Mouse (Mus musculus): Measurements from ENCODE around the gene Myoz2. TPM values are rescaled to one million over a fixed set of nuclear protein-coding genes. Genes with fewer than 3 reads are reported as not detected.
A peak's percentile ranks its signal among the peaks of the same experiment; 100 is the strongest.

The Myoz2 gene
- total RNA-seq, 2 experiments from 2014 or later, result 268 to 314 TPM

DNA sequence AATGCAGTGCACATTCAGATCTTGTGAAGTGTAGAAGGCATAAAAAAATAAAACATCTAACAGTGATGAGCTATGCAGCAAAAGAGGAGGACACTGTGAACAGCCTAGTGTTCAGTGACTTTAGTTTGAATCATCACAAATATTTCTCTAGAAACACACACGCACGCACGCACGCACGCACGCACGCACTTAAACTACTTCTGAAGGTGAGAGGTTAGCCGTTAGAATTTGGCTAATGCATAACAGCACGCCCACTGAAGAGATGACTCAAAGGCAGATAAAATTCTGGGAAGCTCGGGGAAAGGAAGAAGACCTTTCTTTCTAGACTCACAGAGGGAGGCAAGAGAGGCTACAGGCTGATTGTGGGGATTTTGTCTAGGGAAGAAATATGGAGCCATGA lies 27.4 kb downstream of the Myoz2 start:
- DNase-seq, result no peak

DNA sequence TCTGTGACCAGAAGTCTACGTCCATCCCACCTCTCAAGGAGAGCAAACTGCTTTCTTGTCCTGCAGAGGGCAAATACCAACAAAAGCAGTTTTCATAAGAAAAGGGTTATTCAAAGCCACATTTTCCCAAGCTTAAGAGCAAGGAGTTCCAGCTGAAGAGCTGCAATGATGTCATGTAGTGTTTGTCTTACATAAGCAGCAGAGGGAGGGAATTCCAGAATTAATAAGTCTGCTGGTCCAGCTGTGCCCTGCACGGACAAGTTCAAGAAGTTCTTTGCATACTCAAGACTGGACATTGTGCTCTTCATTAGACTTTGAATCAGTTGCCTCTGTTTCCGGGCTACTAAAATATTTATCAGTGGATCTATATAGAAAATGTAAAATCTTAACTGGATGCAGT lies 33.8 kb downstream of the Myoz2 start:
- DNase-seq, result no peak

DNA sequence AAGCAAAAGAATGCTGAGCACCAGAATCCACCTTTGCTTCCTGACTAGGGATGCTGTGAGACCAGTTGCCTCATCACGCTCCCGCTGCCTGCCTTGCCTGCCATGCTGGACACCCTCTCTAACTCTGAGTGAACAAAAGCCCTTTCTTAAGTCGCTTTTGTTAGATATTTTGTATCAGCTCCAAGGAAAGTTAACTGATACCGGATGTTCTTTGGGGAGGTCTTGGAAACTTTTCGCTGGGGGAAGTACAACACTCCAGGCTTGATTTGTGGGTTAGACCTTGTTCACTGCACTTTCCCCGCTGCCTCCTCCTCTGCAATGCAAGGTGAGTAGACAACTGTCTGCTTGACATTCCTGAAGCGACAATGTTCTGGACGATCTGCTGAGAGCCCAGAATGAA lies 36.3 kb downstream of the Myoz2 start:
- no peak for DNase-seq

DNA sequence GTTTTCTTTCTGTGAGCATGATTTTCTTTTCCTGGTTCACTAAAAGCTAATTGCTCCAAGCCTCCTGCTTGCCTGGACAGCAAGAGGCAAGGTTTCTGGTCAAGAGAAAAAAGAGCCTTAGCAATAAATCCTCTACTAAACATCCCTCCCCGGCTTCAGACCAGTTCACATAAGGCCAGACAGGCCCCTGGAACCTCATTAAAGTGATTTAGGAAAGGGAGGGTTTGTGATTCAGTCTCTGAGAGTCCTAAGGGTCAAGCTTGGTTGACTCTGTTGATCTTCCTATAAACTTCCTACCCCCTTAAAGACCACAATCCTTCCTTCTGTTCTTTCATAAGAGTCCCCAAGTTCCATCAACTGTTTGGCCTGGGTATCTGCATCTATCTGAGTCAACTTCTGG lies 37.8 kb downstream of the Myoz2 start:
- DNase-seq, result no peak

DNA sequence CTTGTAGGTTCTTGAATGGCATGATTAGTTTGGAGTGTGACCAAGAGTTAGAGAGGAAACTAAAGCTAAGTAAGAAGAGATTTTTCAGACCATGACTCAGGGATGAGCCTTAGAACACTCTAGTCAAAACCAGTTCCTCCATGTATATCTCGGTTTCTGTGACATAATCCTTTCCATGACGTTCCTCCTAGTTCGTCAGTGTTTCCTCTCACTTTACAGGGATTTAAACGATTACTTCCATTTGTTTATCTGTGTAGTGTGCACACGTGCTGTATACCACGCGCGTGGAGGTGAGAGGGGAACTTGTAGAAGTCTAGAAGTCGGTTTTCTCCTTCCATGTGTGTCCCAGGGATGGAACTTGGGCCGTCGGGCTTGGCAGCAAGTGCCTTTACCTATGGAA lies 47.9 kb downstream of the Myoz2 start:
- no peak for DNase-seq

DNA sequence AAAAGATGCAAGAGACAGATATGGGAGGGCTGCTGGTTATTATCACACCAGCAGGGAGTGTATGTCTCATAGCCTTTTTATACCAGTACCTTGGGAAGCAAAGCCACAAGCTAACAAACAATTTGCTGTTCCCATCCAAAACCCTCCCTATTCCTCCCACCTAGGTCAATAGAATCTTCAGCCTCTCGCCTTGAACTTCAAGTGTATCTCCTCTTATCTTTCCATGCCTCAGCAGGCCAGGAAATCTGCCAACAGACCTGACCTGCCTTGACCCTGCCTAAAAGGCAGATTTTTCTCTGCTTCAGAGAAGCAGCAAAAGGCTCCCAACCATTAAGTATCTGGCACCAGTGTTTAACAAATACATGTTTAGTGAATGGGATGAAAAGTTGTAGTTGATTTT lies 48.4 kb downstream of the Myoz2 start:
- DNase-seq, result no peak

DNA sequence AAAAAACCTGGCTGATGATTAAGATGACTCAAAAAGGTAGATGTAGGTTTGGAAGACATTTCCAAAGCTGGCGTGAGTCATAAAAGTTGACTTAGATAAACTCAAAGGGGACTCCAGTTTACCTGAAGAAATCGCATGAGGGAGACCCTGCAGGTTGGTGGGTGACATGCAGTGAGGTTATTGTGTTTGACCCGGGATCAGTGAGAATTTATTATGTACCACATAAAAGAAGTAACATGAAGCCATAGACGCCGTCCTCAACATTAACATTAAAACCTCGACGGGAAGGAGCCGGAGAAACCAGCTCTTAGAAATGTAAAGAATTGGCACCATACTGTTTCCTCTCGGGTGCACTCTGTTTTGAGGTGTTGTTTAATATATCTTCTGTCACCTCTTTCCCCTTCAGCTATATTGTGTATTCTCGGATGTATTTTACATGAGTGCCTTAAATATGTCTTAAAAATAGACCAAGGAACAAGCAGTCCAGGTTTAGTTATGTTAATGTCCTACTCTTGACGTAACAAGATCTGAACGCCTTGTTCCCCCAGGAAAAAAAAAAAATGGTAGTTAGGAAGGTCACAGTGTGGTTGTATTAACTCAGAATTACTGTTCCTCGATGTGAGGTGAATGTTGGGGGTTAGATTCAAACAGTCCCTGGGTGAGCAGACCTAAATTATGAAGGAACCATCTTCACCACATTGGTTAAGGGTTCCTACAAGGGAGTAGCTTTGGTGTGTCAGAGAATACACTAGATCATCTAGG lies 49.5 kb downstream of the Myoz2 start:
- DNase-seq, result no peak

DNA sequence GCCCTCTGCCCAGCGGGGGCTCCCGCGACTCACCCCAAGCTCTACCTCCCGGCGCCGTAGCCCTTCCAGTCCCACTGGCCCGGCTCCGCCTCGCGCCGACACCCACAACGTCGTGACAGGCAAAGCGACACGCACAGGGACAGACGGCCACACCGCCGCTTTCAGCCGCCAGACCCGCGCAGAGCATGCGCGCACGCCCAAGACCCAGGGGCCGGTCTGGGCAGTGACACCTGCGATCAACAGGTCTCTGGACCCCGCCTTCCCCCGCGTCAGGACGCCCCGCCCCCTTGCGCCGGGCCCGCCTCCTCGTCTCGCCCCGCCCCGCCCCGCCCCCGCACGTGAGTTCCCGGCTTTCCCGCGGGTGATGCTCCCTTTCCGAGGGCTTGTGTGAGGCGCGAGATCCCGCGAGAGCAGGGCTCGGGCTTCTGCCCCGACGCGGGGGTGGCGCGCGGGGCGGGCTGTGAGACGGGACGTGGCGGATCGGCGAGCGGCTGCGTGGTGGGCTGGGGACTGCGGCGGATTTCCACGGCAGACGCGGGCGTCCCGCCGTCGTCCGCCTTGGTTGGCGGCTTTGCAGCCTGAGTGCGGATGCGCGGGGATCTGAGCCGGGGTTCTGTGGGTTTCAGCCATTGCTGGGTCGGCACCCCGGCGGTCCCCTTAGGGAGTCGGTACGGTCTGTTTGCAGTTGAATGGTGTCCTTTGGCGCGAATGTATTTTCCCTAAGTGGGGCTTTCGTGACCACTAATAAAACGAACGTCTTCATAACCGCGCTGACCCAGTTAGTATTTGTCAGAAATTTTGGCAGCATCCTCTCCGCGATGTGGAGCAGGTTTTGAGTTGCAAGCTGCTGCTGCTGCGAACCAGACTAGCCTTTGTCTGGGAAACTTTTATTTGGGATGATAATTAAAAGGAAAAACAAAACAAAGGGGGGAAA lies 50.3 kb downstream of the Myoz2 start, which contains the start of gene Usp53:
TSS of gene Usp53 (minus strand) at position 262 of the 934 bp plus-strand sequence.
- DNase-seq, result peak; percentile 94

DNA sequence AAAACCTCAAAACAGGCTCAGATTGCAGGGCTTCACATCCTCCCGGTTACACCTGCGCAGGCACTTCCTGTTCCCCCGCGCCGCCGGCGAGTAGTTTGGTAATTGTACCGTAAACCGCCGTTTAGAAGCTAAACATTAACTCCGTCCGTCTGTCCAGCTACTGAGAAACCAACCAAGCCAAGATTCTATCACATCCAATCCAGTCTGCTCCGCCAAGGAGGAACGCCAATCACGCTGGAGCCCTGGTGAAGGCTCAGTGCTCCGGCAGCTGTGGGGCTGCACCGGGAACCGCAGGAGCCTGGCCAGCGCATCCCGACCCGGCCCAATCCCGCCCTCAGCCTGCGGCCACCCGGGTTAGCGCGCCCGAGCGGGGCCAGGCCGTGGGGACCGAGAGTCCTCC lies 51.0 kb downstream of the Myoz2 start:
- DNase-seq, result no peak

DNA sequence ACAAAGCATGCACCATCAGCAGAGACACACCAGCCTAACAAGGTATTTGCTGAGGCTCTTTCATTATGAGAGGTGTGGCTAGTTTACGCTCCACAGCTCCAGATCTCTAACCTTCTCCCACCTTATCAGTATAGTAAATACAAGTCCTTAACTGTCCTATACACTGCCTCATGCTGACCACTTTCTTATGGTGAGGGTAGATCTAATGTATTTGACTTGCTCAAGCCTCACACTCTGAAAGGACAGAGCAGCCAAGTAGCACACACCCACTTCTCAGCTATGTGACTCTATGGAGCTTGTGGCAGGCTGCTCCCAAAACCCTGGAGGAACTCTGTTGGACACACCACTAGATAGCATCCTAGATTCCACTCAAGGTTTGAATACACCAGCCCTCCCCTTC lies 58.9 kb downstream of the Myoz2 start:
- no peak for DNase-seq

DNA sequence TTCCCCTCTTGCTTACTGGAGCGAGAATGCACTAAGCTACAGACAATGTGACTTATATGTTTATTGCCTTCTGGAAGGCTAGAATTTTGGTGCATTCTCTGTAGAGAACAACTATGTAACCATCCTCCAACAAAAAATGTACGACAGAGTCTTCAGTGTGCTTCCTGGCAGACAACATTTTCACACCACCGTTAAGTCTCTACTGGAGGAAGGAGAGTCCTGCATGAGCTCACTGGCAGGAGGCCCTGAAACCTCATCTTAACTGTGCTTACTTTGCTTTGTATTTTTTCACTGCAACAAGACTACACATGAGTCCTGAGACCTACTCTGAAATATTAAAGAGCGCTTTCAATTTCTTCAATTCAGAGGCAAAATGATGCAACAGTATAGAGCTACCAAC lies 59.5 kb downstream of the Myoz2 start:
- no peak for DNase-seq

DNA sequence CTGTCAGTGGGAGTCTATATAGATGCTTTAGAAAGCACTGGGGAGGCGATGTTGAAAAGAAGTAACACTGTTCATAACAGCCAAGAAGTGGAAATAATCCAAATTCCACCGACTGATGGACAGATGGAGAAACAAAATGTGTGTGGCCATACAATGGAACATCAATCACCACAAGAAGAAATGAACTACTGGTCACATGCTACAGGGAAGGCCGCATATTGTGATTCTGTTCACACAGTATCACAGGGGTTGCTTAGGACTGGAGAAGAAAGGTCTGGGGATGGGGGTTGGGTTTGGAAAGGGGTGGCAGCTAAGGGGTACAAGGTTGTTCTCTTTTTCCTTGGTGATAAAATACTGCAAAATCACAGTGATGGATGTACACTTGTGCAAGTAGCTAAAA lies 60.0 kb downstream of the Myoz2 start:
- DNase-seq, result no peak

DNA sequence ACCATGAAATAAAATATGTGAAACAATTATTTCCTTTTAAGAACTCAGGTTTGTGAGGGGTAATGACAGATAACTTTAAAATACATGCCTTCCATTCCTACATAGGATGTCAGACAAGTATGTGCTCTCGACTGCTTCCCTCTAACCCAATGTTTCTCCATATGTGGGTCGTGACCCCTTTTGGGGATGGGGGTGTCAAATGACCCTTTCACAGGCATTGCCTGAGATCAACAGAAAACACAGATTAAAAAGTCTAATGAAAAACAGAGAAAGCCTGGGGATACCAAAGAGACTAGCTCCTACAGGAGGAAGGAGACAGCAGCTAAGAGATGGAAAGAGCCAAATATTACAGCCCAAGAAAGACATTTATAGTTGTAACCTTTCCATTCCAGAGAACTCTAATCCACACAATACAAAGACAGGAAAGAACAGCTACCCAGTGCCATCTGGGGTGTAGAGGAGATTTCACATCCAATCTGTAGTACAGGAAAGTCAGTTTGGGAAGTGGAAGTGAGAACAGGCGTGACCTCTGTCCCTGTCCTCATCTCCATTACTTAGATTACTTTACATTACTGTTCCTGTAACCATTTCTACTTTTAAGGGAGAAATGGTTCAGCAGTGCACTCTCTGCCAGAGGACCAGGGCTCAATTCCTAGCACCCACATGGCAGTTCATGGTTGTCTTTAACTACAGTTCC lies 62.5 kb downstream of the Myoz2 start:
- DNase-seq, result no peak

DNA sequence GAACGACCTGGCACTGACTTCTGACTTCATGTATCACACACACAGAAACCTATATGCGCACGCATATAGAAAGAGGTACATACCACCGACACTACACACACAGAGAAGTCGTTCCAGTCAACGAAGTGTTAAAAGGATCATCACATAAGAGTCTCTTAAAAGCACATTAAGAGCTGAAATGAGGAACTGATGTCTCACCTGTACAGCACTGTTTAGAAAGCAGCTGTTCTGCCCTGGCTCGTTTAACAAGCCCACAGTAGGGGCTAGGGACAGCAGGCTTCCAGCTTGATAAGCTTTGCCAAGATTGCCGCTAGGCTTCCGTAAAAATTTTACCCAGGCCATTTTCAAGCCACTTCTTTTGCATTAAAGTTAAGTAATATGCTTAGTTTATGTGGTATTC lies 66.4 kb downstream of the Myoz2 start:
- DNase-seq, result no peak

DNA sequence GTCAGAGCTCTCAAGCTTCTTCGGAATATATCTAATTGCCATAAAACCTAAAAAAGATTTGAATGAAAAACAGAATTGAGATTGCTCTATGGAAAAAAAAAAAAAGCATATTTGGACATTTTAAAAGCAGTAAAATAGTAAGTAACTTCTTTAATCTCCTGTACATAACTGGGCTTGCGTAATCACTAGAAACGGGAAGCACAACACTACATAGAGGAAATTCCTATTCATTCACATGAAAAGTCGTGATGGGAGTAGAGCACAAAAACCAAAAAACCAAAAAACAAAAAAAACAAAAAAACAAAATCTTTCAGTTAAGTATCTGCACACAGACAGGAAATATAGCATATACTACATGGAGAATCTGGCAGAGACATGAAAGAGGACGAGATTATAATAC lies 70.5 kb downstream of the Myoz2 start:
- no peak for DNase-seq

Small RNAs within 50 kb of the gene (microRNA-seq; reads per million reads assigned to microRNA genes)
- gene Gm22066, result 0 reads per million in 2 experiments

Other genes with a start within 250 kb of the Myoz2 start
- not detected for gene Fabp2, start 139.9 kb downstream of the Myoz2 start, total RNA-seq (2021)
- not detected for gene Gm10959, start 115.7 kb downstream of the Myoz2 start, total RNA-seq (2021)
- gene 1810037I17Rik, start 110.8 kb downstream of the Myoz2 start, total RNA-seq (2021), result 10 to 100 TPM; 25.8 to 27.3 TPM
- 10 to 100 TPM in 1 of 2 experiments, 1 to 10 TPM in 1; 9.6 to 12.1 TPM for gene Usp53, start 50.5 kb downstream of the Myoz2 start, total RNA-seq (2021)
- gene Synpo2, start 201.1 kb upstream of the Myoz2 start, total RNA-seq (2021), result 100 to 1,000 TPM; 154 to 156 TPM
- gene Sec24d, start 232.4 kb upstream of the Myoz2 start, total RNA-seq (2021), result 10 to 100 TPM; 32.2 to 41.4 TPM